Mouse (Mus musculus) kidney, embryonic 14.5 days (tissue): ENCODE measurements at regions not wholly inside any gene's neighbourhood (a gene's known extent, or its start where the extent isn't known, plus 50 kb on each side); places are given as distances from the start of the nearest gene placed in this dataset.

Experiments used
- ATAC-seq: fragments of 200-750 bp; cut with Nextera tagmentation; 2 replicates; pipeline ENCODE4 v1.8.0; 2017; ENCODE audit warnings: moderate number of reproducible peaks, mild to moderate bottlenecking, moderate TSS enrichment, moderate library complexity; ENCODE audit not compliant: low FRiP score, low TSS enrichment
- H3K27ac ChIP-seq: fragments of 300-500 bp; sonication (generic); 2 replicates; pipeline ENCODE4 v1.5.1; 2014; ENCODE audit warnings: low read depth, mild to moderate bottlenecking, low read length, moderate library complexity, mixed read lengths
- H3K27me3 ChIP-seq: fragments of 300-500 bp; sonication (generic); 2 replicates; pipeline ENCODE4 v1.6.1; 2014; ENCODE audit warnings: mild to moderate bottlenecking, low read length; ENCODE audit not compliant: control insufficient read depth, insufficient read depth
- H3K36me3 ChIP-seq: fragments of 300-500 bp; sonication (generic); 2 replicates; pipeline ENCODE4 v1.6.1; 2014; ENCODE audit warnings: low read length, mixed read lengths; ENCODE audit not compliant: control insufficient read depth, insufficient read depth
- H3K4me1 ChIP-seq: fragments of 300-500 bp; sonication (generic); 2 replicates; pipeline ENCODE4 v1.6.1; 2014; ENCODE audit warnings: low read length, mixed read lengths; ENCODE audit not compliant: control insufficient read depth, insufficient read depth
- H3K4me2 ChIP-seq: fragments of 300-500 bp; sonication (generic); replicated peaks from 2 replicates; pipeline ENCODE4 v1.6.1; 2014; ENCODE audit warnings: low read depth, mild to moderate bottlenecking, low read length
- H3K4me3 ChIP-seq: fragments of 300-500 bp; sonication (generic); 2 replicates; pipeline ENCODE4 v1.5.1; 2014; ENCODE audit warnings: mild to moderate bottlenecking, low read length
- H3K9ac ChIP-seq: fragments of 300-500 bp; sonication (generic); 2 replicates; pipeline ENCODE4 v1.6.1; 2014; ENCODE audit warnings: low read depth, mild to moderate bottlenecking, low read length, moderate library complexity
- H3K9me3 ChIP-seq: fragments of 300-500 bp; sonication (generic); 2 replicates; pipeline ENCODE4 v1.6.1; 2016; ENCODE audit warnings: low read length; ENCODE audit not compliant: control insufficient read depth
- WGBS: fragments of 180-500 bp; shearing (Covaris S2); extraction: QIAGEN DNeasy Blood & Tissue Kit; methylation state at CpG from one replicate; pipeline ENCODE4 v1.1.7; 2014; 5-methylcytosine and 5-hydroxymethylcytosine counted together

GRCm38 (mm10) chr5:113408588-113408987 lies 51.5 kb downstream of the Aym1 start:
- no peaks in the 10 kb centered on the region for H3K36me3 ChIP-seq
- no peak overlapping the region for H3K27ac ChIP-seq
- H3K4me1 ChIP-seq: no peaks in the 10 kb centered on the region
- no peak for ATAC-seq
- WGBS: 78% methylated on average over 3 of the region's 3 CpGs
- H3K9me3 ChIP-seq: no peaks in the 10 kb centered on the region
- no peak overlapping the region for H3K4me3 ChIP-seq
- H3K9ac ChIP-seq: no peak overlapping the region
- no peak overlapping the region for H3K4me2 ChIP-seq
- H3K27me3 ChIP-seq: no peaks in the 10 kb centered on the region

- no peaks in the 10 kb centered on the region for H3K4me1 ChIP-seq
- H3K4me2 ChIP-seq: no peak overlapping the region
- H3K9ac ChIP-seq: no peak overlapping the region
- no peaks in the 10 kb centered on the region for H3K9me3 ChIP-seq
- H3K36me3 ChIP-seq: no peaks in the 10 kb centered on the region
- no peaks in the 10 kb centered on the region for H3K27me3 ChIP-seq
- 72% methylated on average over 13 of the region's 13 CpGs for WGBS
- no peak for ATAC-seq
- no peak overlapping the region for H3K27ac ChIP-seq
- no peak overlapping the region for H3K4me3 ChIP-seq
Measured at GRCm38 (mm10) chr5:113410963-113411362, 53.9 kb downstream of the Aym1 start.

- ATAC-seq: no peak
- H3K36me3 ChIP-seq: no peaks in the 10 kb centered on the region
- WGBS: 88% methylated on average over 2 of the region's 2 CpGs
Measured at GRCm38 (mm10) chr5:113414639-113415038, 57.5 kb downstream of the Aym1 start.

GRCm38 (mm10) chr5:113418335-113419013 lies 61.4 kb downstream of the Aym1 start:
- no peaks in the 10 kb centered on the region for H3K27me3 ChIP-seq
- no peak overlapping the region for H3K9ac ChIP-seq
- WGBS: 41% methylated on average over 22 of the region's 22 CpGs
- H3K27ac ChIP-seq: no peak overlapping the region; the same call in 1 of the 2 replicates
- no peak overlapping the region for H3K4me2 ChIP-seq
- H3K4me3 ChIP-seq: no peak overlapping the region
- H3K9me3 ChIP-seq: no peaks in the 10 kb centered on the region
- no peaks in the 10 kb centered on the region for H3K36me3 ChIP-seq
- ATAC-seq: peak; percentile 64
- peaks cover 15% of the 10 kb centered on the region for H3K4me1 ChIP-seq

More at GRCm38 (mm10) chr5:113414639-113415038, 57.5 kb downstream of the Aym1 start:
- H3K27ac ChIP-seq: no peak overlapping the region
- 0 out of 2 replicates have a peak, but pooled peaks cover 3% of the 10 kb centered on the region for H3K4me1 ChIP-seq
- H3K27me3 ChIP-seq: no peaks in the 10 kb centered on the region
- H3K9me3 ChIP-seq: no peaks in the 10 kb centered on the region
- no peak overlapping the region for H3K4me2 ChIP-seq
- H3K4me3 ChIP-seq: no peak overlapping the region
- H3K9ac ChIP-seq: no peak overlapping the region

- no peaks in the 10 kb centered on the region for H3K36me3 ChIP-seq
- ATAC-seq: no peak
- no peaks in the 10 kb centered on the region for H3K9me3 ChIP-seq
- H3K27me3 ChIP-seq: no peaks in the 10 kb centered on the region
- 37% methylated on average over 5 of the region's 5 CpGs for WGBS
- H3K9ac ChIP-seq: no peak overlapping the region
- H3K4me2 ChIP-seq: no peak overlapping the region
- H3K4me3 ChIP-seq: no peak overlapping the region
- H3K27ac ChIP-seq: no peak overlapping the region
- H3K4me1 ChIP-seq: peaks cover 15% of the 10 kb centered on the region
Measured at GRCm38 (mm10) chr5:113420619-113421018, 63.5 kb downstream of the Aym1 start.

- H3K4me2 ChIP-seq: no peak overlapping the region
- no peaks in the 10 kb centered on the region for H3K27me3 ChIP-seq
- no peak overlapping the region for H3K27ac ChIP-seq
- no peak; the same call in 1 of the 2 replicates for ATAC-seq
- H3K4me1 ChIP-seq: peaks cover 15% of the 10 kb centered on the region
- H3K9ac ChIP-seq: no peak overlapping the region
- no peak overlapping the region for H3K4me3 ChIP-seq
- H3K9me3 ChIP-seq: no peaks in the 10 kb centered on the region
- no peaks in the 10 kb centered on the region for H3K36me3 ChIP-seq
- 50% methylated on average over 13 of the region's 13 CpGs for WGBS
Measured at GRCm38 (mm10) chr5:113421993-113422725, 65.1 kb downstream of the Aym1 start.

GRCm38 (mm10) chr5:113422726-113423110 lies 65.6 kb downstream of the Aym1 start:
- H3K9me3 ChIP-seq: no peaks in the 10 kb centered on the region
- no peak overlapping the region for H3K9ac ChIP-seq
- no peak overlapping the region for H3K4me2 ChIP-seq
- no peak overlapping the region for H3K4me3 ChIP-seq
- ATAC-seq: no peak
- no peak overlapping the region for H3K27ac ChIP-seq
- H3K4me1 ChIP-seq: peaks cover 15% of the 10 kb centered on the region
- H3K36me3 ChIP-seq: no peaks in the 10 kb centered on the region
- 77% methylated on average over 3 of the region's 3 CpGs for WGBS
- no peaks in the 10 kb centered on the region for H3K27me3 ChIP-seq

GRCm38 (mm10) chr5:113427779-113428178 lies 62.4 kb upstream of the Wscd2 start:
- H3K36me3 ChIP-seq: no peaks in the 10 kb centered on the region
- 58% methylated on average over 7 of the region's 7 CpGs for WGBS
- no peaks in the 10 kb centered on the region for H3K4me1 ChIP-seq
- no peak overlapping the region for H3K27ac ChIP-seq
- H3K4me2 ChIP-seq: no peak overlapping the region
- H3K9ac ChIP-seq: no peak overlapping the region
- no peak overlapping the region for H3K4me3 ChIP-seq
- no peak for ATAC-seq
- H3K9me3 ChIP-seq: no peaks in the 10 kb centered on the region
- no peaks in the 10 kb centered on the region for H3K27me3 ChIP-seq

- Histone ChIP-seq H3K4me3 (no peak overlapping the region), H3K4me2 (no peak overlapping the region), H3K27ac (no peak overlapping the region), H3K9me3 (no peaks in the 10 kb centered on the region), H3K4me1 (no peaks in the 10 kb centered on the region), H3K27me3 (no peaks in the 10 kb centered on the region), H3K9ac (no peak overlapping the region), H3K36me3 (no peaks in the 10 kb centered on the region)
- no peak for ATAC-seq
- 62% methylated on average over 5 of the region's 5 CpGs for WGBS
Measured at GRCm38 (mm10) chr5:113431334-113431733, 58.8 kb upstream of the Wscd2 start.
